Mouse (Mus musculus) telencephalon, adult 2 months (tissue): ENCODE results near the gene Reep1.

Source experiments
- DNase-seq: peaks from one replicate; pipeline ENCODE4 v3.0.0-alpha.2; 2011; ENCODE audit warnings: low read depth, low spot score

The Reep1 gene

DNA sequence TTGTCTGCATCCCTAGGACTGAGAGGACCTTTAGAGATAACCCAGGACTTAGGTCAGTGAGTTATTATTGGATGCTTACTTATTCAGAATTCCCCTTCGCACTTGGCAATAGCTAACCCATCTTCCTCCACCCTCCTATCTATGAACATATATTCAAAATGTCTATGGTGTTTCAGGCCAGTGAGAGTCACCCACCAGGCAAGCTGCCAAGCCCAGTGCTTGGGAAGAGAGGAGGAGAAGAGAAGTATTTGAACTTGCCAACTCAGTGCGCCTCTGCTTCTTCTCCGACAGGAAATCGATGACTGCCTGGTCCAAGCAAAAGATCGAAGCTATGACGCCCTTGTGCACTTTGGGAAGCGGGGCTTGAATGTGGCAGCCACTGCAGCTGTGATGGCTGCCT is 73.1 kb downstream of the Reep1 start:
- no peak for DNase-seq

DNA sequence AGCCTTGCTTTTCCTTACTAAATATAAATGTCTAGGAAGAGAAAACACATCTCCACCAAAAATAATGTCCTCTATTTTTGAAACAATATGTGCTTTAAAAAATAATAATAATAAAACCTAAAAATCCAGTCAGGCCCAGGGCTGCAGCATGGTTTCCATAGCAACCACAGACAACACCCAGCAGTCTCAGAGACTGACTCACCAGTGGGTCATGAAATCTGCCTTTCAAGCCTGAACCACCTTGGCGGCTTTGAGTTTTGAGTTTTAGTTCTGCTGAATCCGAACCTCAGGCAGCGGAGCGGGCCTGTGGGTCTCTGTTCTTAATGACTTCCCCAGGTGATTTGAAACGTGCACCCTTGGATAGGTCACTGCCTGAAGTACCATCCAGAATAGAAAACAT is 75.8 kb downstream of the Reep1 start:
- DNase-seq, result no peak

DNA sequence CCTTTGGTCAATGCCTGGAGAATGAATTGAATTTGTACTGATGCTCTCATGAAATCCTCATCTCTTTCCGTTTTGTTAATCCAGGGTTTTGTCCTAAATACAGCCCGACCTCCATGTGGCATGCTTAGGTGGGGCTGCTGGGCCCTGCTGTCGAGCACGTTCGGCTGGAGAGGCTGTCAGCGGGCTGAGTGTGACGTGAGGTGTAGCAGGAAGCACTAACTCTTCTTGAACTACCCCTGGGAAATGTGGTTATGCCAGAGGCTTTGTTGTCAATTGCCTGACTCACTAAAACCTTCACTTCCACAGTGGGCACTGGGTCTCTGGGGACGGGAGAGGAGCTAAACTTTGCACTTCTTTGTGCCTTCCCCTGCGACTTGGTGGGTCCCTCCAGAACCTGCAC is 81.0 kb downstream of the Reep1 start:
- no peak for DNase-seq

DNA sequence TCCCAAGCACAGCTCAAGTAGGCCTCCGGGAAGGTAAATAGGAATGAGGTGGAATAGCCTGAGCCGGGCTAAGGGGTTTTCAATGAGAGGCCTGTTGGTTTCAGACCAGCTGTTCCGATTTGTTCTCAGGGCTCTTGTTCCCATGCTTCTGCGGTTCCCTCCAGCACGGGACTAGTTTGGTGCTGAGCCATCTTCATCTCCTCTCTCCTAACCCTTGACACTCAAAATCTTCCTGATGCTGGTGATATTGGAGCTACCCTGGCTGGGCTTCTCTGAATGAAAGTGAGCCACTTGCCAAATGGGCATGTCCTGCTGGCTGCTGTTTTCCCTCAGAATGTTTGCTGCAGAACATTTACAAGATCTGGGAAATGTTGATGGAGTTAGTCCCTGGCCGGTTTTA is 84.4 kb downstream of the Reep1 start:
- no peak for DNase-seq

DNA sequence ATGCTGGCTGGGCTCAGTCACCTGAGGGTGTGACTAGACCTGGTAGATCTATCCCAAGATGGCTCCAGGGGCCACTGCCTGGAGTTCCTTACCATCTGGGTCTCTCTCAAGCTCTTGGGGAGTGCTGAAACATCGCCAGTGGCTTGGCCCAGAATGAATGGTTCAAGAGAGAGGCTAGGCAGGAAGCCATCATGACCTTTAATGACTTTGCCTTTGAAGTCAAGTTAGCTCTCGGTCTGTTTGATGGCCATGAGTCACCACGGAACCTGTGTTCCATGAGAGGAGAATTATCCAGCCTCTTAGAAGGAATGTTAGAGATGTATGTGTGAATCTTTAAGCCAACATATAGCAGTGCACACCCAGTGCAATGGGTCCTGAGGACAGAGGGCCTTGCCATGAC is 92.0 kb downstream of the Reep1 start:
- no peak for DNase-seq

DNA sequence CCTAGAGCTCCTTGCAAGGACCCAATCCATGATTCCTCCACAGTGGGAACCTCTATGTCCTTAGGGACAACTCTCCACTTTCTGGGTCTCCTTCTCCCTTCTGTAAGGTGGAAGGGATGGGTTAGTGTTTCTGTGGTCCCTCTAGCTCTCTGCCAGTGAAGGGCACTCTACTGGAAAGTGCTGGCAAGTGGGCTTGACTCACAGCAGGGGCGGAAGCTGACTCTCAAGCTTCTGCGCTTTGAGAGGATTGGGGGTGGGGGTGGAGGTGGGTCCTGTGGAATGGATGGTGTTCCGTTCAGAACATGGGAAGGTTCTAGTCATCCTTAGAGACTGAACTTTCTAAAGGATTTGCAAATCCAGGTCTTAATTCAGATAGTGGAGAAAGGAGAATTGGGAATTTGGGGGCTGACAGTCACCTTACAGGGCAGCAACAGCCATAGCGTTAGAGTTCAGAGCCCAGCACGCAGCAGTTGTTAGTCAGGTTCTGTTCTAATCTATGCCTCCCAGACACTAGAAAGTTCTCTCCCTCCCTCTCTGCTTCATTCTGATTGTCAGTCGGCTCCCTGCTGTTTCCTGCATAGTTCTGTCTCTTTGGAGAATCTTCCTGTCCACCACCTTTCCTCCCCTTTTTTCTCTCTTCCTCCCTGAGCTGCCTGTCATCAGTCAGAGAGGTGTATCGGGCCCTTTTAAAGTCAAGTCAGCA is 93.8 kb downstream of the Reep1 start:
- no peak for DNase-seq

DNA sequence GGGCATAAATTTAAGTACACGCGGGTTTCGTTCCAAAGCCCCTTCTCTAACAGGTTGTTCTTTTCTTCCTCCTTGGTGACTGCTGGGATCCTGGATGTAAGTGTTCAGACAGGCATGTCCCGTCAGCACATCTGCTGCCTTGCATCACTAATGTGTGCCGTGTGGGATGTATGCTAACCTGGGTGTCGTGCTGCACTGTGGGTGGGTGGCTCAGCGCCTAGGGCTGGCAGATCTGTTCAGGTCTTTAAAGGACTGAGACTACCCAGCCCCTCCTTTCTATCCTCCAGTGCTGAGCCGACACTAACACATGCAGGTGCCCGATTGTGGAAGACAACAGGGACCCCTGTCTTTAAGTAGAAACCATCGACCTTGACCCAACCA is 94.3 kb downstream of the Reep1 start:
- DNase-seq, result peak; percentile 72

DNA sequence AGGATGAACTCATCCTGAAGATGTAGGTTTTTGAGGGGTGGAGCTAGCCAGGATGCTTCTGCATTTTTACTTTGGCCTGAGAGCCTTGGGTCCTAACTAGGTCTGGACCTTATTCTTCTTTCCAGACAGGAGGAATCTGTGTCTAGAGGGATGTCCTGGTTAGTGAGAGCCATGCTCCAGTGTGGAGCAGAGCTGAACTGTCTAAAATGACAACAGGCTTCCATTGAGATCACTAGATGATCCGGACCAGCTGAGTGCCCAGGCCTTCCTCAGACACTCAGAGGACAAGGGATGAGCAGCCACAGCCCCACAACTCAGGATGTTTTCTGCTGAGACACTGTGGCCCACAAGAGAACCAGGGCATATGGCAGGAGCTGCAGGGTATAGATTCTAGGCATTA is 96.2 kb downstream of the Reep1 start:
- no peak for DNase-seq

DNA sequence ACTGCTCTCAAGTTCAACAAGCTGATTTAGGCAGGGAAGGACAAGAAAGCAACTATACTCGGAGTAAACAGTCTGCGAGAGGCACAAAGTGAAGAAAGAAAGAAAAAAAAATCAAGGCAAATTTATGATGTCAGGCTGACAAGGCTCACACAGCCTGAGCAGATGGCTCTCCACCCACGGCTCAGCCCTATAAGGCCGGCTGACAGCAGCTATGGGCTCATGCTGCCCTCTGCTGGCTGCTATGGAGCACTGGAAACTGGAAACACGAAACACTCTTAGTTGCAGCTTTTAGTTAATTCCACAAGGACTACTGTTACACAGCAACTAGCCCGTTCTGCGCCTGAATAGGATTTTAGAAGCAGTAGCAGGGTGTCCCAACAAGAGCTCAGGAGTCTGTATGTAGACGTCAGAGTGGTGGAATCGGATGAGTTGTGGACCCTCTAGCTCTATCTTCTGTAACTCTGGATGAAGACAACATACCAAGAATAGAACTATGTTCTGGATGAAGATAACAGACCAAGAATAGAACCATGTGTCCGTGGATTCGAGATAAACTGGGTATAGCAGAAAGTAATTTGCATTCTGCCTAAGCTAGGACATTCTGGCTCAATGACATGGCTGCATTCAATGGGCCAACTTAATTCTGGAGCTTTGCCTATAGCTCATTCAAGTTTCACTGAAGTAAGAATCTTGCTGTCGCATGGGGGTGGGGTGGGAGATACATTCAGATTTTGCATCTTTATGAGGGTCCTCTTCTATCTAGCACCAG is 96.9 kb downstream of the Reep1 start:
- peak; percentile 91 for DNase-seq

DNA sequence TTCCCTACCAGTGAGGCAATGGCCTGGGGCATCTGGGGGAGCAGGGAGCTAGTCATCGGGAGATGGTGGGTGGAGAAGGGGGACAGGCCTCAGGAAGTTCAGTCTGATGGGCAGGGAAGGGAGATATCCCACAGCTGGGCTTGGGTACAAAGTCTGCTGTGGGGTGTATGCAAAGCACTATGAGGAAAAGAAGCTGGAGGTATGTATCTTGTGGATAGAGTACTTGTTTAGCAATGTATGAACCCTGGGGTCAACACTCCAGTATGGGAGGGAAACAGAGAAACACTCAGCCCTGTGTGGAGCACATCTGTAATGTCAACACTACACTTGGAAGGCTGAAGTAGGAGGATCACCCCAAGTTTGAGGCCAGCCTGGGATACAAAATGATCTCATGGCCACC is 99.4 kb downstream of the Reep1 start:
- no peak for DNase-seq

DNA sequence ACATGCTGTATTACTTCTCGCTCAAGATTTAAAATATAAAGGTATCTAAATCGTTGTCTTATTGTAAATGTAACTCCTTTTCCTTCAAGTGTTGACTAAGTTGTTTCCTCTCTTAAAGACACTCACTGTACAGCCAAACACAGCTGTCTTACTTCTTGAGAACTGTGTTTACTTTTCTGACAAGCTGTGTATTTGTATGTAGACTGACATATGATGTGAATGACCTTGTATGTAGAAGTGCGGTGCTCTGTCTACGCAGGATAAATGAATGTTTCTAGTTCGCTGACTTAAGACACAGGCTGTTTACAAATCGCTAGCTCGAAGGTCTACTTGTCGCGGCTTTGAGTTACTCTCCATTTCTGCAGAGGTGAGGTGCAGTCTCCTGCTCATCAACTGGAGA is 102.5 kb downstream of the Reep1 start:
- no peak for DNase-seq

DNA sequence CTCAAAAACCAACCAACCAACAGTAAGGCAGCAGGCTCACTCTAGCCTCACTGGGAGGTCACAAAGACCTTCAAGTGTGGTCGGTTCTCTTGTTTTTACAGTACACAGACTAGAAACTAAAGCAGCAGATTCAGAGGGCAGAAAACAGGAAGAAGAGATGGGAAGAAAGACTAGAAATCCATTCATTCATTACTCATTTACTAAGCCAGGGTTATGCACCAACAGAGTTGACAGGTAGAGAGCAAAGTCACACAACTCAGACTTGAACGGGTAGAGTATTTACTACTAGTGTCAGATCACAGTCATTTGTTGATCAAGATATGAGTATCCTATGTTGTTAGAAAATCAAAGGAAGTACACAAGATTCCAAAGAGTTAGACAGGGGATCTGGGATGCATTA is 105.5 kb downstream of the Reep1 start:
- no peak for DNase-seq

DNA sequence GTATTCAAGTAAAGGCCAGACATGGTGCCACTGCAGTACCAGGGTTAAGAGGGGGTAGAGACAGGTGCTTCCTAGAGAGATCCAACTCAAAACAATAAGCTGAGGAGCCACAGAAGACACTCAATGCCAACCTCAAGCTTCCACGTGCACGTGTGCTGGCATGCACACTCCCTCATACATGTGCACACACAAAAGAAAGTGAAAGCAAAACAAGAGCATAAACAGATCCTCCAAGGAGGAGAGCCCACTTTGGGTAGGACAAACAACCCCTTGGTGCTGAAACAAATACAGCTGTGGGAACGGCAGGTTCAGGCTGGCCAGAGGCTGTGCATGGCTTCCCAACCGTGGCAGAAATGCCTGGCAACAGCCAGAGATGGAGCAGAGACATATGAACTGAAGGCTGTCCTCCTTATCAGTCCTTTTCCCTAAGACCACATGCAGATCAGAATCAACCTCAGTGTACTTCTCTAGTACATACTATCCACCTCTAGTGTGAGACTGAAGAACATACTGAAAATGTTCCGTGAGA is 112.5 kb downstream of the Reep1 start:
- DNase-seq, result no peak

DNA sequence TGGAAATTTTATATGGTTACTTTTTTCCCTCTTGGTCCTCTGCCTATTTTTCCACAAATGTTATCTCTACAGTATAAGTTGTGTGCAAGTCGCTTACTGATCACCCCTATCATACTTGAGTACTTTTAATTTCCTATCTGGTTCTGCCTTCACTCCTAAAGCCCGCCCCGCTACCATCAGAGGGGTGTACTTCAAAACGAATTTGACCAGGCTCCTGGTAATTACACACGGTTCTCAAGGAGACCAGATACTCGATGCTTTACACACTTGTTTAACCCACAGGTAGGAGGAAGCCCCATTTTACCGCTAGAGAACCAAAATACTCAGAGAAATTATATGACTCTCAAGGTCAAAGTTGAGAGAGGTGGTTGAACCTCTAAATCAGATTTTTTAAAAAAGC is 115.7 kb downstream of the Reep1 start:
- no peak for DNase-seq

DNA sequence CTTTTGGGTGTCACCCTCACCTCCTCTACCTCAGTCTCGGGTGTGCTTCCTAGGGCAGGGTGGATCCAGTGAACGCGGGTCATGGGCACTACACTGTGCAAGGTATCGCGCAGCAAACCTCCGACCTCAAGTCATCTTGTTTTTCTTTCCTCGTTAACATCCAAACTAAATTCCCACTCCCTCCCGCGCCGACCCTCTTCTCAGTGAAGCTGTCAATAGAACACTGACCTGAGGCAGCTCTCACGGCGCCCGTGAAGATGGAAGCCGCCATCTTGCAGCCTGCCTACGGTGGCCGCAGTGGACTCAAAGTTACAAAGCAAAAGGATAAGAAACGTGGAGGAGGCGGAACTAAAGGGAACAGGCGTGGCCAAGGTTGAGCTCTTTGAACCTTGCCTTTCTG is 116.1 kb downstream of the Reep1 start:
- DNase-seq, result peak; percentile 87

DNA sequence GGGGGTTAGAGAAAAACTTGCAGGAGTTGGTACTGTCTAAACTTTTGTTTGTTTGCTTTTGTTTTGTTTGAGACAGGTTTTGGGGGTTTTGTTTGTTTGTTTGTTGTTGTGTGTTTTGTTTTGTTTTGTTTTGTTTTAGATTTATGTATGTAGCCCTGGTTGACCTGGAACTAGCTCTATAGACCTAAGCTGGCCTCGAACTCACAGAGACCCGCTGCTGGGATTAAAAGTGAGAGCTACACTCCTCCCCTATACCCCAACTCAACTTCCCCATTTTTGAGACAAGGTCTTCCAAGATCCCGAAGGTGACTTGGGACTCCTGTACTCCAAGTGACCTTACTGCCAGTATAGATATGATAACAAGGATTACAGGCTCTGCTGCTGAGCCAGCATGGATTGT is 116.6 kb downstream of the Reep1 start:
- no peak for DNase-seq

DNA sequence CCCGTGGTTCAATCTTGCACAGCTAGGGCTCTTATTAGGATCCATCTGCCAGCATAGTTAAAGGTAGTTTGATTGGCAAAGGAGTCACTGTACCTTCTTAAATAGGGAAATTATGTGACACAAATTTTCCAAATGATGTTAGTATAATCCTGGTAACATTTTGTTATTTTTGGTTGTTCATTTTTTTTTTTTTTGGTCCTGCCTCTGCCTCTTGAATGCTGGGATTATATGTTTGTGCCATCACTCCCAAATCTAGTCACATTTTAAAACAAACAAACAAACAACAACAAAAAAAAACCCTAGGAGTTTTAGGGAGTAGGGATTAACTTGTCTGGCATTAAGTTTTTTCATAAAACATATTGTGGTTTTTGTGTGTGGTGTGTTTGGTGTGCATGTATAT is 119.5 kb downstream of the Reep1 start, which contains the start of gene Mrpl35:
Gene Mrpl35, minus strand, starts transcription at position 101 of the 400 bp plus-strand sequence.
- no peak for DNase-seq

DNA sequence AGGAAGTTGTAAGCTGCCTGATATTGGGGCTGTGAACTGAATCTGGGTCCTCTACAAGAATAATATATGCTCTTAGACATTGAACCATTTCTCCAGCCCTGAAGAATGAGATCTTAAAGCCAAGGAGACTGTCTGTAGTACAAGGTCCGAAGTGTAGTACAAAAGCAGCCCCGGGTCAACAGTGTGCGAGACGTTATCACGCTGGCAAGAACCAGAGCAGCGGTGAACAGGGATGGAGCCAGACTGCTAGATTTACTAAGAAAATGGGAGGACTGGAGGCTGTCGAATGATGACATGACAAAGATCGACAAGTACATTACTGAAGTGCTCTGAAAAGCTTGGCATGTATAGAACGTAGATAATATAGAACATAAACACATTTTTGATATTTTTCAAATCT is 122.4 kb downstream of the Reep1 start:
- DNase-seq, result no peak

DNA sequence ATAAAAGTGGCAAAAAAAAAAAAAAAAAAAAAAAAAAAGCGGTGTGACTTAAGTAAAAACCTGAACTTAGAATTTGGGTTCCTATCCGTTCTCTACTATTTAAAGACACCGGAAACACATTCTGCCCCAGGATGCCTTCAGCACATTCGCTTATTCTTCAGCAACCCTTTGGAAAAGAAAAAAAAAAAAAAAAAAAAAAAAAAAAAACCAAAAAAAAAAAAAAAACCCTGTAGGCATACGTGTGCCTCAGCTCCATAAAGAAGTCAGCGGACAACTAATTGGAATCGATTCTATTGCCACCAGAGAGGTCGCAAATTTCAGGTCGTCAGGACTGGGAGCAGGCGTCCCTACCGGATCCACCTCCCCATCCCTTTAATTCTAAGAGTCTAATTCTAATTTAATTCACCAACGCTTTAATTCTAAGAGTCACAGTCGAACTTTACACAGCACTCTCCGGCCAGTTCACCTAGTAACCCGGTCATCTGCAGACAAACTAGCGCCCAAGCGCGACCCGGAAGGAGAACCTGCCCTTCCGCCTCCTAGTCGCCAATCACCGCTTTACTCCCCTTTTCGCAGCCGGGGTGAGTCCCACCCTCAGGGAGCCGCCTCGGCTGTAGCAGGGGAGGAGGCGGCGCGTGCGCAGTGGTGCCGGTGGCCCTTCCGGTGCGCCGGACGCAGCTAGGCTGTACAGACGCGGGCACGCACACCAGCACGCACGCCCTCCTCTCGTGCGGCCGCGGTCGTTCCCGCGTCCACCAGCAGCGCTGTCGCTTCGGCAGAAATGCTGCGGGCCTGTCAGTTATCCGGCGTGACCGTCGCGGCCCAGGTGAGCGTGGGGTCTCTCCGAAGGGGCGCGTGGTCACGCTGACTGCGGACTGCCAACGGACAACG is 123.6 kb downstream of the Reep1 start, which contains the start of gene Immt:
Gene Immt, plus strand, starts transcription at position 642 of the 891 bp plus-strand sequence.
- DNase-seq, result peak; percentile 97

DNA sequence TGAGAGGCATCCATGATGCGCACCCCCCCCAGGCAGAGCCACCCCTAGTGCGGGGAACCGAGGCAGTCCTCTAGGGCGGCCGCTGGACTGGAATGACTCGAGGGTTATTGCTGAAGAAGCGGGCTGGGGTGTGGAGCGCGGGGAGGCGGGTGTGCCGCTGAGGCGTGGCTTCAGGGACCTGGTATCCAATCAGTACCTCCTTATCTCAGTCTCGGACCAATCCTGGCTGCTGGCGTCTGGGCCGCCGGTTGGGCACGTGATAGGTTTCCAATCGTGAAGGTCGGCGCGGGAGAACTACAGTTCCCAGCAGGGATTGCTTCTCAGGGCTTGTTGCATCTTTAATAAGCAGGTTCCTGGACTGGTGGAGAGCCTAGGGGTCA is 124.2 kb downstream of the Reep1 start:
- DNase-seq, result peak; percentile 96

DNA sequence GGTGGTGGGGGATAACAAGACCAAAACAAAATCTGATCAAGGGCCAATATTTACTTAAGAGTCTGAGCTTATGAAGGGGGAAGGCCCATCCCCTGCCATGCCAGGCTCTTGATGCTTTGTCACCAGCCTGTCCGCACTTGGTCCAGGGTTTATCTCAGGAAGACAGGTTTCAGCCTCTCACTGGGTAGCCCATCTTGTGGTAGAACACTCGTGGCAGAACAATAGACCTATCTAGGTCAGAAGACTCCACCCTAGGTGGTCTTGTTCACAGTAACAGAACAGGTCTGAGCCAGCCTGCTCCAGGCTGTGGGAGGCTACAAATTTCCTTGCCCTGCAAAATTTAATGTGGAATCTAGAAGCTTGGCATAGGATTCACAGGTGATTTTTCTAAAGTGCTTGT is 129.4 kb downstream of the Reep1 start:
- DNase-seq, result no peak

DNA sequence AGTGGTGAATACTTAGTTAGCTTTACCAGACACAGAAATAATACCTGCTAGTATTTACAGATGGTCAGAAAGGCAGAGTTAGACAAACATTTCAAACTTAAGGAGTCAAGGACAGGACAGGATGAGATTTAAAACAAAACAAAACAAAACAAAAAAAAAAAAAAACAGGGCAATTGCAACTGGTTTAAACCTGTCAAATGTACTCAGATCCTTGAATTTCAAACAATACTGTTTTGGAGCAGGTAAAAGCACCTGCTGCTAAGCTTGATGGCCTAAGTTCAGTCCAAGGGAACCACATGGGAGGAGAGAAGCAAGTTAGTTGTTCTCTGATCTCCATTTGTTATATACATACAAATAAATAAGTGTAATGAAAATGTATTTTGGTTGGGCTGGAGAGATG is 132.5 kb downstream of the Reep1 start:
- no peak for DNase-seq
